Mouse (Mus musculus): ENCODE data around the gene Gjd3. TPM values are rescaled to one million over a fixed set of nuclear protein-coding genes. Genes with fewer than 3 reads are reported as not detected.
A peak's percentile ranks its signal among the peaks of the same experiment; 100 is the strongest.

The Gjd3 gene
- polyA plus RNA-seq, 1 experiment = 3.4 TPM

- TF ChIP-seq POLR2A (IDR thresholded peaks at IDR 0.05; ENCODE audit: extremely low read depth, insufficient read depth, low read length) = peak; percentile 53; the same call in 1 of the 2 replicates
- peak; percentile 35 for TF ChIP-seq CTCF (IDR thresholded peaks at IDR 0.05; ENCODE audit: extremely low read depth, insufficient read depth, low read length)
- H3K4me1 ChIP-seq (ENCODE audit: control insufficient read depth, insufficient read depth, low read length) = peaks cover 2% of the 10 kb centered on the region; the same call in 1 of the 2 replicates
- peak overlapping the region; percentile 91 for H3K27ac ChIP-seq (ENCODE audit: insufficient read depth, low read length)
- peak overlapping the region; percentile 51 for H3K4me3 ChIP-seq (ENCODE audit: insufficient read depth, low read length)
Observed at GRCm38 (mm10) chr11:98981997-98982772, 631 bp downstream of the Gjd3 start.

DNA sequence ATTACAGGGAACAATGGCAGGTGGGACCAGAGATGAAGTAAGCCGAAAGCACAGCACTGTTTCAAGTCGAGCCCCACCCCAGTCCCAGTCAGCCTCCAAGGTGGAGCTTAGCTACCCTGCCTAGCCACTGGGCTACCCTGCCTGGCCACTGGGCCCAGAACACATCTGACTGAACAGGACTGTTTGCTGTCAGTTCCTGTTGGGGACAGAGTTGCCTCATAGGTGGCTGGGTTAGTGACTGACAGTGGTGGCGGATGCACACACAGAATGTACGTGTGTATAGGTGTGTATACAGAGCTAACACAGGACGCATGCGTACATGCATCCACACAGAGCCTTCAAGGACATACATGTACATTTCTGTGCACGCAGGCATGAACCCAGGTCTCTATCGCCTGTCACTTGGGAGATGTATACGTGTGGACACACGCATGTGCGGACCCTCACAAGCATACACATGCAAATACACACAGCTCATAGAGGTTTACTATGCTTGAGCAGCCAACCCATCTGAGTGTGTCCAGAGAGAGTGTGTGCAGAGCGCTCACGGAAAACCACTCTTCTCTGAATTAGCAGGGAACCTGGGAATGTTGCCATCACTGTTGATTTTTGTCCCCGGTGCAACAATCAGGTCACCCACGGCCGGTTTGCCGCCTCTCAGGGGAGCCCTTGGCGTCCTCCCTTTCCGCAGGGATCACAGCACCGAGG is 1.4 kb downstream of the Gjd3 start:
- peaks cover 2% of the 10 kb centered on the region; the same call in 1 of the 2 replicates for H3K4me1 ChIP-seq (ENCODE audit: control insufficient read depth, insufficient read depth, low read length)
- TF ChIP-seq CTCF (IDR thresholded peaks at IDR 0.05; ENCODE audit: extremely low read depth, insufficient read depth, low read length) = no peak
- no peak for TF ChIP-seq POLR2A (IDR thresholded peaks at IDR 0.05; ENCODE audit: extremely low read depth, insufficient read depth, low read length)
- peak overlapping the region; percentile 87 for H3K27ac ChIP-seq (ENCODE audit: insufficient read depth, low read length)
- peak overlapping the region; percentile 51 for H3K4me3 ChIP-seq (ENCODE audit: insufficient read depth, low read length)

- Histone ChIP-seq H3K27ac (ENCODE audit: insufficient read depth, low read length) (no peak overlapping the region), H3K4me1 (ENCODE audit: control insufficient read depth, insufficient read depth, low read length) (peaks cover 2% of the 10 kb centered on the region; the same call in 1 of the 2 replicates), H3K4me3 (ENCODE audit: insufficient read depth, low read length) (no peak overlapping the region)
- TF ChIP-seq CTCF (IDR thresholded peaks at IDR 0.05; ENCODE audit: extremely low read depth, insufficient read depth, low read length) = no peak
- TF ChIP-seq POLR2A (IDR thresholded peaks at IDR 0.05; ENCODE audit: extremely low read depth, insufficient read depth, low read length) = no peak
Observed at GRCm38 (mm10) chr11:98979356-98979755, 3.5 kb downstream of the Gjd3 start.

- peaks cover 2% of the 10 kb centered on the region; the same call in 1 of the 2 replicates for H3K4me1 ChIP-seq (ENCODE audit: control insufficient read depth, insufficient read depth, low read length)
- no peak overlapping the region for H3K4me3 ChIP-seq (ENCODE audit: insufficient read depth, low read length)
- TF ChIP-seq POLR2A (IDR thresholded peaks at IDR 0.05; ENCODE audit: extremely low read depth, insufficient read depth, low read length) = no peak
- no peak for TF ChIP-seq CTCF (IDR thresholded peaks at IDR 0.05; ENCODE audit: extremely low read depth, insufficient read depth, low read length)
- H3K27ac ChIP-seq (ENCODE audit: insufficient read depth, low read length) = no peak overlapping the region
Observed at GRCm38 (mm10) chr11:98978526-98979148, 4.2 kb downstream of the Gjd3 start.

DNA sequence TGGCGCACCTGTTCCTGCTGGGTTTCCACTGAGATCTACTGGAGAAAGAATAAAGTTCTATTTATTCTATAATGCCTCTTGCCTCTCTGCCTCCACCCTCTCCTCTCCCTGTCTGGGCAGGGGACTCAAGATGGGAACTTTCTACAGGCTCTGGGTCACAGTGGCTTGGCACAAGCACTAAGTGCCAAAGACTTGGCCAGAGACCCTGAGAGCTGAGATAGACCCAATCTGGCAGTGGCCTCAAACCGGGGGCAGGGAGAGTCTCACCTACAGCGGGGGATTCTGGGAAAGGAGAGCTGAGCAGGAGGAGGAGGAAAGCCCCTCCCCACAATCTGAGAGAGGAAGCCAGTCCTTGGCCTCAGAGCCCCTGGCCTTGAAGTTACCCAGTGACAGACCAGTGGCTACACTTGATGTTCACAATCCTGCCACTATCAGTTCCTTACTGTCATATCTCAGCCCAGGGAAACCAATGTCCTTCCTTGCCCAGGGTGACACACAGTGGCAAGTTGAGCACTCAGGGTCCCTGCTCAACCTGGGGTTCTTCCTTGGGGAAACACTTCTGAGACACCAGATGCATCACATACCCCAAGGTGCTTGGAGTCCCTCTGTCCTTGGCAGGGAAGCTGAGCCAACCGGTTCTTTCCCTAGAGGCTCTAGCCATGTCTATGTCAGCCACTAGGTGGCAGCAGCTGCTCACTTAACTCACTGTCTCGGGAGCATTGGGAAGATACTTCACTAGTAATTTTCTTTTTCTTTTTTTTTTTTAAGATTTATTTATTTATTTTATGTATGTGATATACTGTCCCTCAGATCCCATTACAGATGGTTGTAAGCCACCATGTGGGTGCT is 7.7 kb downstream of the Gjd3 start:
- Histone ChIP-seq H3K27ac (ENCODE audit: insufficient read depth, low read length) (no peak overlapping the region), H3K4me3 (ENCODE audit: insufficient read depth, low read length) (no peak overlapping the region), H3K4me1 (ENCODE audit: control insufficient read depth, insufficient read depth, low read length) (no peaks in the 10 kb centered on the region)
- no peak for TF ChIP-seq POLR2A (IDR thresholded peaks at IDR 0.05; ENCODE audit: extremely low read depth, insufficient read depth, low read length)
- peak; percentile 89 for TF ChIP-seq CTCF (IDR thresholded peaks at IDR 0.05; ENCODE audit: extremely low read depth, insufficient read depth, low read length)

DNA sequence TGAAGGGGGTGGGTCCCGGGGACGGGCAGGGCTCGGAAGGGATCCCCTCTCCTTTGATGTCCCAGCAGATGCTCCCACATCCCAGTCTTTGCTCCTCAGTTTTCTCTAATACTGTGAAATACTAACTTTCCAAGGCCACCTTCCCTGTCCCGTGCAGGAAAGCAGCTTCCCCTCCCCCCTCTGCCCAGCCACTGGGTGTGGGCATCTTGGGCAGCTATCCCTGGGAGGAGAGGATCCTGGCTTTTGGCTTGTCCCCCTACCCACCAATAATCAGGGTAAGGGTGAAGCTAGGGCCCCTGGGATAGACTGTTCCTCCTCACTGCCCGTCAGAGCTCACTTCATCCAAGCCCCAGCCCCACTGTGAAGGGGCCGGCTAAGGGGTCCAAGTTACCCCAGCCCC is 8.6 kb downstream of the Gjd3 start:
- no peak overlapping the region for H3K27ac ChIP-seq (ENCODE audit: insufficient read depth, low read length)
- H3K4me3 ChIP-seq (ENCODE audit: insufficient read depth, low read length) = no peak overlapping the region
- TF ChIP-seq CTCF (IDR thresholded peaks at IDR 0.05; ENCODE audit: extremely low read depth, insufficient read depth, low read length) = no peak
- no peak for TF ChIP-seq POLR2A (IDR thresholded peaks at IDR 0.05; ENCODE audit: extremely low read depth, insufficient read depth, low read length)
- H3K4me1 ChIP-seq (ENCODE audit: control insufficient read depth, insufficient read depth, low read length) = peaks cover 3% of the 10 kb centered on the region; the same call in 1 of the 2 replicates

DNA sequence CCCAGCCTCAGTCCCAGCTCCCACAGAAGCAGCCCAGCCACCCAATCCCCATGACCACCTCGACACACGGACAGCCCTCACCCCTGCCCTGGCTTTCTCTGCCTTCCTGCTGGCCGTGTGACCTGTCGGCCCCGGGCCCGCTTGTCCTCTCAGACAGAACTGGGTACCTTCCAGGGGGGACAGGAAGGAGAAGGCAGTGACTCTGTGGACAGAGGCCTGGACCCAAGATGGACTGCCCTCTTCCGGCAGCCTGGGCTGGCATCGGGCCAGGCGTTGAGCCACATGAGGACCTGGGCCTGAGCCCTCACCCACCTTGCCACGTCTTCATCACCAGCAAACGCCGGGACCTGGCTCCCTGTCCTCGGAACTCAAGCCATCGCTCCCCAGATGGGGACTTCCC is 9.2 kb downstream of the Gjd3 start:
- TF ChIP-seq CTCF (IDR thresholded peaks at IDR 0.05; ENCODE audit: extremely low read depth, insufficient read depth, low read length) (no peak), POLR2A (IDR thresholded peaks at IDR 0.05; ENCODE audit: extremely low read depth, insufficient read depth, low read length) (no peak)
- H3K4me3 ChIP-seq (ENCODE audit: insufficient read depth, low read length) = no peak overlapping the region
- no peak overlapping the region for H3K27ac ChIP-seq (ENCODE audit: insufficient read depth, low read length)
- peaks cover 5% of the 10 kb centered on the region; the same call in 1 of the 2 replicates for H3K4me1 ChIP-seq (ENCODE audit: control insufficient read depth, insufficient read depth, low read length)

GRCm38 (mm10) chr11:98972801-98973360 is 9.9 kb downstream of the Gjd3 start:
- no peak overlapping the region for H3K4me3 ChIP-seq (ENCODE audit: insufficient read depth, low read length)
- H3K4me1 ChIP-seq (ENCODE audit: control insufficient read depth, insufficient read depth, low read length) = peaks cover 5% of the 10 kb centered on the region; the same call in 1 of the 2 replicates
- no peak overlapping the region for H3K27ac ChIP-seq (ENCODE audit: insufficient read depth, low read length)
- TF ChIP-seq POLR2A (IDR thresholded peaks at IDR 0.05; ENCODE audit: extremely low read depth, insufficient read depth, low read length) (no peak), CTCF (IDR thresholded peaks at IDR 0.05; ENCODE audit: extremely low read depth, insufficient read depth, low read length) (no peak)

Data from cortical plate, adult 2 months (tissue).